Mouse (Mus musculus) stomach, embryonic 14.5 days (tissue): Measurements from ENCODE around the gene Prkce. TPM values are rescaled to one million over a fixed set of nuclear protein-coding genes. Genes with fewer than 3 reads are reported as not detected.

Experiments used
- ATAC-seq: fragments of 200-750 bp; cut with Nextera tagmentation; 2 replicates; pipeline ENCODE4 v1.8.0; 2017; ENCODE audit warnings: low read depth, moderate TSS enrichment; ENCODE audit not compliant: insufficient number of reproducible peaks, insufficient read depth, low FRiP score
- H3K27ac ChIP-seq: fragments of 300-500 bp; sonication (generic); 2 replicates; pipeline ENCODE4 v1.5.1; 2014; ENCODE audit warnings: mild to moderate bottlenecking, low read length, moderate library complexity, mixed read lengths
- H3K27me3 ChIP-seq: fragments of 300-500 bp; sonication (generic); 2 replicates; pipeline ENCODE4 v1.6.1; 2014; ENCODE audit warnings: low read length, control low read depth, mixed read lengths; ENCODE audit not compliant: control insufficient read depth, insufficient read depth
- H3K36me3 ChIP-seq: fragments of 300-500 bp; sonication (generic); 2 replicates; pipeline ENCODE4 v1.6.1; 2014; ENCODE audit warnings: mild to moderate bottlenecking, control low read depth, low read length, moderate library complexity, mixed read lengths; ENCODE audit not compliant: control insufficient read depth, insufficient read depth
- H3K4me1 ChIP-seq: fragments of 300-500 bp; sonication (generic); 2 replicates; pipeline ENCODE4 v1.6.1; 2014; ENCODE audit warnings: low read length, control low read depth, mixed read lengths; ENCODE audit not compliant: control insufficient read depth, insufficient read depth
- H3K4me2 ChIP-seq: fragments of 300-500 bp; sonication (generic); replicated peaks from 2 replicates; pipeline ENCODE4 v1.6.1; 2014; ENCODE audit warnings: low read depth, low read length, control low read depth
- H3K4me3 ChIP-seq: fragments of 300-500 bp; sonication (generic); 2 replicates; pipeline ENCODE4 v1.5.1; 2014; ENCODE audit warnings: low read depth, low read length, control low read depth
- H3K9ac ChIP-seq: fragments of 300-500 bp; sonication (generic); replicated peaks from 2 replicates; pipeline ENCODE4 v1.6.1; 2014; ENCODE audit warnings: low read depth, mild to moderate bottlenecking, control low read depth, low read length, moderate library complexity, mixed read lengths
- H3K9me3 ChIP-seq: fragments of 300-500 bp; sonication (generic); 2 replicates; pipeline ENCODE4 v1.6.1; 2016; ENCODE audit warnings: low read depth, low read length, control low read depth; ENCODE audit not compliant: control insufficient read depth
- WGBS: fragments of 180-500 bp; shearing (Covaris S2); extraction: QIAGEN DNeasy Blood & Tissue Kit; methylation state at CpG from one replicate; pipeline ENCODE4 v1.1.7; 2014; 5-methylcytosine and 5-hydroxymethylcytosine counted together
- polyA plus RNA-seq: library from polyadenylated mRNA; unstranded; fragments of >200 nt; fragmentation: Nextera tagmentation; extraction: Ambion mirVana; gene quantifications from 2 replicates; pipeline ENCODE4 v1.2.1, GENCODE M21; 2014

Prkce gene
- polyA plus RNA-seq, 1 experiment from 2014 or later = 7.3 TPM

DNA sequence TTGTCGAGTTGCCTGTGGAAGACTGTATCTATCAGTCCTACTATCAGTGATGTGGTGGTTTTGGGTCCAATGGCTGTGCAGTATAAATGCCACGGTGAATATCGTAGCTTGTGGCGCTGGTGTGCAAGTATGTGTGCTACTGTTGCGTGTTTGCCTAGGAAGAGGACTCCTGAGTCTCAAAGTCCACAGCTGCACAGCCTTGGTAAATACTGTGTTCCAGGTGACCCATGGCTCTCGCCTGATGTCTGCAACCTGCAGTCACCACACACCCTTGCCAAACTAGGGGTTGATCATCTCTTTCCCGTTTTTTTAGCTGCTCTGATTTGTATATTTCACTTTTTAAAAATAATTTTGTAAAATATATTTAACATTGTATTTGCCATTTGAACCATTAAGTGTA lies 273.5 kb downstream of the Prkce start:
- no peaks in the 10 kb centered on the region for H3K27me3 ChIP-seq
- no peak for ATAC-seq
- H3K36me3 ChIP-seq = no peaks in the 10 kb centered on the region
- H3K9ac ChIP-seq = no peak overlapping the region
- H3K4me2 ChIP-seq = no peak overlapping the region
- no peaks in the 10 kb centered on the region for H3K9me3 ChIP-seq
- H3K4me3 ChIP-seq = no peak overlapping the region
- no peak overlapping the region for H3K27ac ChIP-seq
- 85% methylated on average over 7 of the region's 7 CpGs for WGBS
- peaks cover 14% of the 10 kb centered on the region for H3K4me1 ChIP-seq

DNA sequence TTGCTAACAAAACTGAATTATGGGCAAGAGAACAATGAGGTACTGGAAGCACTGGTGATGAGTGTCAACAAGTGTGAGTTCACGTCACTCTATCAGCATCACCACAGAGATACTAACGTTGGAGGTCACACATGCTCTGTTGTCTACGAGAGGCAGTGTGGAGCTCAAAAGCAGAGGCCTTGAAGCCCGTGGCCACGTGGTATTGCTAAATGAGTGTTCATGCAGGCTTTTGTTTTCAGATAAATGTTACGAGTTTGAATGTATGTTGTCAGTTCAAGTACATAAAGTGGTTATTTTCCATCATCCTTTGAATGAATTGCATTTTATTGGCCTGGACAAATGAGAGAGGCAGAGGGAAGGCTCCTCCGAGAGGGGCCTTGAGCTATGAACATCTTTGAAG lies 276.3 kb downstream of the Prkce start:
- Histone ChIP-seq H3K4me1 (peaks cover 9% of the 10 kb centered on the region), H3K27me3 (no peaks in the 10 kb centered on the region), H3K4me2 (no peak overlapping the region), H3K9ac (no peak overlapping the region), H3K4me3 (no peak overlapping the region), H3K27ac (no peak overlapping the region), H3K36me3 (no peaks in the 10 kb centered on the region), H3K9me3 (no peaks in the 10 kb centered on the region)
- ATAC-seq = no peak
- 70% methylated on average over 7 of the region's 7 CpGs for WGBS

DNA sequence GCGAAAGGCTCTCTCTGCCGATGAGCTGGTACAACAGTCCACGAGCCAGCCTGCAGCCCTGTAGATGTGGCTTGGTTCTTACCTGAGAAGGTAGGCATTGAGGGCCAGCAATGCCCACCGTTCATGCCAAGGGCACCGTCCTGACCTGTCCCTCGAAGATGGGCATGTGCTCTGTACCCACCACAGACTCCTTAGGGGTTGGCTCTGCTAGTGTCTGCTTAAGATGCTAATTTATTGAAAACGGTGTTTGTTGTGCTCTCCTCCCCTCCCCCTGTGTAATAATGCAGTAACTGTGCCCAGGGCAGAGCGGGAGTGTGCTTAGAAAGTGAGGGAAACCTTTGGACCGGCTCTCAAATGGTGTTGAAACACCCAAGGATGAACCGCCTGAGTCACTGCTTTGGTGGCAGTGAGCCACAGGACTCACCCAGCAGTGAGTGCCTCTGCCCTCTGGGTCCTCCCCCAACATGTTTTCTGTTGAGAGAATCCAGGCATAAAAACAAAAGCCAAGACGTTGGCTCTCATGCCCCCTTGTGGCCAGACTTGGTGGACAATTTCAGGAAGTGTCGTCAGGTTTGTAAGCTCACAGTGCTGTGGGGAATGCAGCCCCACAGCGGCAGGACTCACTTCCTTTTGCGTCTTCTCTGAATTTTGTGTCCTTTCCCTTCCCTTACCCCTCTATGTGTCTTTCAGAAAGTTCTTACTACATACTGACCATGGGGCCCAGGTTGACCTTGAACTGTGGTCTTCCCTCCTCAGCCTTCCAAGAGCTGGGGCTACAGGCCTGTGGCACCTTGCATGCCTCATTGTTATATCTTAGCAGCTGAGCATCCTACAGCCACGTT lies 277.2 kb downstream of the Prkce start:
- no peak overlapping the region for H3K4me3 ChIP-seq
- no peaks in the 10 kb centered on the region for H3K36me3 ChIP-seq
- H3K4me2 ChIP-seq = no peak overlapping the region
- H3K27ac ChIP-seq = no peak overlapping the region
- no peaks in the 10 kb centered on the region for H3K9me3 ChIP-seq
- H3K4me1 ChIP-seq = peaks cover 9% of the 10 kb centered on the region
- no peaks in the 10 kb centered on the region for H3K27me3 ChIP-seq
- ATAC-seq = peak; percentile 69; the same call in 1 of the 2 replicates
- H3K9ac ChIP-seq = no peak overlapping the region
- 43% methylated on average over 15 of the region's 15 CpGs for WGBS

DNA sequence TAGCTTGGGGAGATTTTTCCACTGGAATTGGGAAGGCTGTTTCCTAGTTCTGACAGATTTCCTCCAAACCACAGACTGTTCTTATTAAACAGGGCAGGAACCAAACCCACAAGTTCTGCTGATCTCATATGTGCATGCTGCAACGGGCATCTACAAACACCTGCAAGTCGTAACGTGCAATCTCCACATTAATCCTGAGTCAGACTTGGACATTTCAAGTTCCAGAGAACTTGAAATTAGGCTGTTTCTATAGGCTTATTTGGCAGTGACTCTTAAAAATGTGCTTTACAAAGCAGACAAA lies 277.8 kb downstream of the Prkce start:
- H3K4me2 ChIP-seq = no peak overlapping the region
- H3K9me3 ChIP-seq = no peaks in the 10 kb centered on the region
- no peak overlapping the region for H3K27ac ChIP-seq
- H3K36me3 ChIP-seq = no peaks in the 10 kb centered on the region
- 81% methylated on average over 3 of the region's 3 CpGs for WGBS
- H3K4me1 ChIP-seq = peaks cover 9% of the 10 kb centered on the region
- no peaks in the 10 kb centered on the region for H3K27me3 ChIP-seq
- ATAC-seq = no peak
- no peak overlapping the region for H3K9ac ChIP-seq
- H3K4me3 ChIP-seq = no peak overlapping the region

DNA sequence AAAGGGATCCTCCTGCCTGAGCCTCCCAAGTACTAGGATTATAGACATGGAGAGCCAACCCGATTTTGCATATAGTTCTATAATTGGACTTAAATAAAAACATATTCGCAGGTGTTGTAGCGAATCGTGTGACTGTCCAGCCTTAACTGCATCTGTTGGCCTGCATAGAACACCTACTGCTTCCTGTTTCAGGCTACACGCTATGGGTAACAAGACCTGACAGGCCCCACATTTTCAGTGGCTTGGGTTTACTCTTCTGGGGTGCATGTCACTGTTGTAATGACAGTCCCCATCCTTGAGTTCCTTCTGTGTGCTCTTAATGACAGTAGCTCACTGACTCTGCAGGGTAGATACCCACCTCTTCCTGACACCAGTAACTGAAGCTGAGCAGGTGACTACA lies 278.3 kb downstream of the Prkce start:
- WGBS = 90% methylated on average over 5 of the region's 5 CpGs
- Histone ChIP-seq H3K4me1 (peaks cover 9% of the 10 kb centered on the region), H3K9me3 (no peaks in the 10 kb centered on the region), H3K4me3 (no peak overlapping the region), H3K36me3 (no peaks in the 10 kb centered on the region), H3K9ac (no peak overlapping the region), H3K27ac (no peak overlapping the region), H3K4me2 (no peak overlapping the region), H3K27me3 (no peaks in the 10 kb centered on the region)
- no peak for ATAC-seq

DNA sequence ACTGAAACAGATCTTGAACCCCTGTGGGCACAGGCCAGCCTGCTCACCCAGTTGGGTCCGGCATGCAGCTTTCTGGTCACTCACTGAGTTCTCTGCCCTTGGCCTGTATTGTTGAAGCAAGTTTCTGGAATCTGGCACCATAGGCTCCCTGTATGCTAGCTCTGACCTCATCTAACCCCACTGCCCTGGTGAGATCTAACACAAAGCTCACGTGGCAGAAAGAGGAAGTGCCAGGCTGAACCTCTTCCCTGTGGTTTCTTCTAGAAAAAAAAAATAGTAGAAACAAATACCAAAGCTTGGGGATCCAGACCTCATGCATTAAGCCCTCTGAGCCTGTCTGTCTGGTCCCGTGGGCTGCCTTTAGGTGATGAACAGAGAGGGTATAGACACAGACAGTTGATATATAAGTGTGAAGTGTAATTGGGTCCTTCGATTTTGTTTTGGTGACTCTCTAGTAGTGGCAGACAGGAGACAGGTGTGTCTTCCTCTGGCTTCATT lies 279.6 kb downstream of the Prkce start:
- ATAC-seq = no peak
- 86% methylated on average over 4 of the region's 4 CpGs for WGBS

DNA sequence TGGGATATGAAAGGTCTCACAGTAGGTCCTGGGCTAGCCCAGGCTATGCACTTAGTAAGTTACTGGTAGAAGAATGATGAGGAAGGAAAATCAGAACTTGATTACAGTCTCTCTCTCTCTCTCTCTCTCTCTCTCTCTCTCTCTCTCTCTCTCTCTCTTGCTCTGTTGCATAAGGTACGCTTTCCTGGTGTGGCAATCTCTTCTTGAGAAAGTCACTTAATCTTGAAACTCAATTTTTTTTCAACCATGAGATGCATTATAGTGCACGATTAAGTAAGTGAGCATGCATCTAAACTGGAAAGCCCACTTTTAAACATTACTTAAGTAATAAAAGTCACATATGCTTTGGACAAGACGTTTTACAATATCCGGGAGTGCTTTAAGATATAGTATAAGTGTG lies 285.3 kb downstream of the Prkce start:
- no peak overlapping the region for H3K27ac ChIP-seq
- H3K27me3 ChIP-seq = no peaks in the 10 kb centered on the region
- H3K4me2 ChIP-seq = no peak overlapping the region
- no peaks in the 10 kb centered on the region for H3K9me3 ChIP-seq
- no peaks in the 10 kb centered on the region for H3K4me1 ChIP-seq
- ATAC-seq = no peak
- no peak overlapping the region for H3K9ac ChIP-seq
- WGBS = 78% methylated on average over 4 of the region's 4 CpGs
- no peak overlapping the region for H3K4me3 ChIP-seq
- no peaks in the 10 kb centered on the region for H3K36me3 ChIP-seq

More for the DNA sequence above, 279.6 kb downstream of the Prkce start:
- H3K36me3 ChIP-seq = no peaks in the 10 kb centered on the region
- H3K9me3 ChIP-seq = no peaks in the 10 kb centered on the region
- H3K9ac ChIP-seq = no peak overlapping the region
- no peak overlapping the region for H3K4me2 ChIP-seq
- no peak overlapping the region for H3K27ac ChIP-seq
- no peaks in the 10 kb centered on the region for H3K27me3 ChIP-seq
- H3K4me3 ChIP-seq = no peak overlapping the region
- peaks cover 9% of the 10 kb centered on the region for H3K4me1 ChIP-seq

DNA sequence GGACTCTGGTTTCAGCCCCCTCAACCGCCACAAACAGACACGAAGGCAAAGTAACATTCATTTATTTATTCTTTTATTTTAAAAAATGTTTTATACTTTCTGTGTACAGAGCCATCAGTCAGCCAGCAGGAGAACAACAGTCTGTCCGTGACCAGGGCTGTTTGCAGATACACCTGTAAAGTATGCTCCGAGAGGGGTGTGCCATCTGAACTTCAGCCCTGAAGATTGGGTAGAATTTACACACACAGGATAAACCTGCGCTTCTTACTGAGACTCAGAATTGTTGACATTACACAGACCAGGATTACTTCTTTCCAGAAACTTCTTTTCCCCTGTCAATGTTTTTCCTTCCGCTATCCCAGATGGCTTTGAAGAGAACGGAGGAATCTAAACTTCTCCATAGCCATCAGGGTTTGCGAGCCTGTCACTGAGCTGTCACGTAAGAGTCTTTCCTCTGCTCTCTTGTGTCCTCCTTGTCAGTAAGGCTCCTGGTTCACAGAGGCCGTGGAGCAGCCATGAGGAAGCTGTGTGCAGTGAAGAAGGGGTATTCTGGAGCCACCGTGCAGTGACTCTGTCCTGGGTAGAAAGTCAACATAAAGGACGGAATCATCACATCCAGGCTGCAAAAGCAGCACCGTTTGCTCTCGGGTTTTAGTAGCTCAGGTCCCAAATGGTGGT lies 286.2 kb downstream of the Prkce start:
- H3K36me3 ChIP-seq = no peaks in the 10 kb centered on the region
- H3K4me2 ChIP-seq = no peak overlapping the region
- H3K9ac ChIP-seq = no peak overlapping the region
- H3K9me3 ChIP-seq = no peaks in the 10 kb centered on the region
- ATAC-seq = no peak
- H3K27ac ChIP-seq = no peak overlapping the region
- no peaks in the 10 kb centered on the region for H3K4me1 ChIP-seq
- no peaks in the 10 kb centered on the region for H3K27me3 ChIP-seq
- no peak overlapping the region for H3K4me3 ChIP-seq
- WGBS = 67% methylated on average over 14 of the region's 14 CpGs
